In genomic region chr10:85482064-85482473, GRCm38 (mm10) we compare ENCODE assay signal across 8 mouse cellular contexts.
DNase-seq lines count a peak whose midpoint lies in the region; ATAC-seq lines count a peak whose summit lies in the region.
"Had no signal": no experiment of that assay in that cellular context is flagged by ENCODE, and none has a peak within 500 bp of the region (broad histone marks: within the 10 kb centered on the region; RNA-seq: fewer than 3 reads in every experiment).

No protein-coding gene starts in this region.

- H3K9me3 ChIP-seq in hindbrain, embryonic 12.5 days (replicated peaks) = no peaks in the 10 kb centered on the region
- no peaks in the 10 kb centered on the region for H3K9me3 ChIP-seq in midbrain, embryonic 15.5 days

- H3K4me1 ChIP-seq in hindbrain, embryonic 12.5 days = peaks cover 25% of the 10 kb centered on the region
- peaks cover 33% of the 10 kb centered on the region for H3K4me1 ChIP-seq in midbrain, embryonic 15.5 days

- H3K4me3 ChIP-seq in hindbrain, embryonic 12.5 days = no peak overlapping the region
- no peak overlapping the region for H3K4me3 ChIP-seq in midbrain, embryonic 15.5 days

- peak overlapping the region; percentile 4; the same call in 1 of the 2 replicates for H3K27ac ChIP-seq in hindbrain, embryonic 12.5 days
- H3K27ac ChIP-seq in midbrain, embryonic 15.5 days = peak overlapping the region; percentile 1; the same call in 1 of the 2 replicates

- ATAC-seq in hindbrain, embryonic 12.5 days (ENCODE audit: low FRiP score) = peak; percentile 32; the same call in 1 of the 2 replicates
- ATAC-seq in midbrain, embryonic 15.5 days (replicated peaks) = peak; percentile 58
- ATAC-seq: intestine, embryonic 16.5 days had no signal

- no peak overlapping the region for H3K9ac ChIP-seq in hindbrain, embryonic 12.5 days
- H3K9ac ChIP-seq in midbrain, embryonic 15.5 days = no peak overlapping the region

- H3K27me3 ChIP-seq in hindbrain, embryonic 12.5 days = no peaks in the 10 kb centered on the region; the same call in none of the 2 replicates
- H3K27me3 ChIP-seq in midbrain, embryonic 15.5 days (replicated peaks) = no peaks in the 10 kb centered on the region

- H3K4me2 ChIP-seq in hindbrain, embryonic 12.5 days (replicated peaks) = no peak overlapping the region
- no peak overlapping the region for H3K4me2 ChIP-seq in midbrain, embryonic 15.5 days

- WGBS in hindbrain, embryonic 12.5 days = 9% methylated on average over 4 of the region's 4 CpGs
- 18% methylated on average over 4 of the region's 4 CpGs for WGBS in midbrain, embryonic 15.5 days

- H3K36me3 ChIP-seq in hindbrain, embryonic 12.5 days = no peaks in the 10 kb centered on the region
- H3K36me3 ChIP-seq in midbrain, embryonic 15.5 days (replicated peaks) = no peaks in the 10 kb centered on the region

- peak; percentile 70 for DNase-seq in Muller cell, postnatal 12 days (ENCODE audit: inconsistent ontology term)
- DNase-seq in brain, adult 2 months (ENCODE audit: low read depth, low spot score) = peak; percentile 83
- DNase-seq in thymus, postnatal 4 days = no peak
- DNase-seq in spleen, adult 18-20 months = no peak
- DNase-seq in thymus, postnatal 25 days = no peak

Comparison
In these comparisons a context has a peak if more than half of its experiments do, and no peak if none do; other contexts are left out.
1. DNase-seq: peak in Muller cell, postnatal 12 days (single experiment) and brain, adult 2 months (single experiment); none in thymus, postnatal 4 days (single experiment), spleen, adult 18-20 months (0 of 2) and thymus, postnatal 25 days (single experiment).